Mouse (Mus musculus) neural tube, embryonic 10.5 days (tissue): ENCODE measurements at regions not wholly inside any gene's neighbourhood (a gene's known extent, or its start where the extent isn't known, plus 50 kb on each side); places are given as distances from the start of the nearest gene placed in this dataset.

ENCODE experiments used
- DNase-seq: peaks from one replicate; pipeline ENCODE4 v3.0.0-alpha.2; 2017; ENCODE audit warnings: low spot score; ENCODE audit errors: extremely low spot score

DNA sequence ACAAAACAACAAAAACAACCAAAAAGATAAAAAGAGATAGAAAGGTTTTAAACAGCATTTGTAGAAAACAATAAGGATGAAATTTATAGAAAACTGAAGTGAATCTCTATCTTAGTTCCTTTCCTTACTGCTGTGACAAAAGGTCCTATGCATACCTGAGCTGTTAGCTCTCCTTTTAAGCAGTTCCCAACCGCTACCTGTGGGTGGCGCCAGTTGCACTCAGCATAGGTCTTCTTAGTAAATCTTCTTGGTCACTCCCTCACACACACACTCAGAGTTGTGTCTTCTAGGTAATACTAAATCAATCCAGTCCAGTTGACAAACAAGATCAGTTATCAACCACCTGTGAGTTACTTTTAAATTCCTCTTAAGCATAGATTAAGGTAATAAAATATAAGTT is 355.5 kb upstream of the Prkcq start:
- DNase-seq, result no peak

DNA sequence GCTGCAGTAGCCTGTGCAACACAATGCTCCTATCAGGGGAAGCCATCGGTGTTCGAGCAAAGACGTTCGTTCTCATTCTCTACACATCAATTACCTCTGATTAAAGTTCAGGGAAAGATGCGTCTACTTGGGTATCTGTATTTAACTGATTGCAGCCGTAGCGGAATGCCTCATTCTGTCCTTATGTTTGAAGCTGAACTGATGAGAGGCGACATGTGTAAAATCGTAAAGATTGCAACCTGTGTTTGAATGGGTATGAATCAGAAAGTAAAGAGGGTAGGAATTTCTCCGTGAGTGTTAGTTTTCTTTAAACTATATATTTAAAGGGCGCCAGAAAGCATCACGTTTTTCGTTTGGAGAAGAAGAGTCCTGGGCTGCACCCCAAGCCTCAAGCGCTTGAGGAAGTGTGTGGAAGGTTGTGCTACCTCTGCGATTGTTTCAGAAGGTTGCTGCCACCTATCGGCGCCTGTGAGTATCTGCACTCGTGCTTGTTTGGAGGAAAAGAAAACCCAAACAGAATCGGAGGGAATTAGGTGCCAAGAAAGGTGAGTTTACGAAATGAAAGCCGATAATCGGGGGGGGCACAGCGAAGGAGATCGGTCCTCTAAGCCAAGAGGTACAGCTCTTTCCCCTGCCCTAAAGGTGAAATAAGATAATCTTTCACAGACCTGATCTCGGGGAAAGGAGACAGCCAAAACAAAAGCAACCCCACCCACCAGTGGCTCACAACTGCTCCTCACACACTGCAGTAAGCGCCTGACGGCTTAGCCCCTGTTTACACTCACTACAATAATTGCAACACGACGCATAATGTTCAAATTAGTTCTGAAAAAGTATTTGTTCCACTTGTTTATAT is 346.4 kb upstream of the Prkcq start:
- DNase-seq, result peak; percentile 63

- peak; percentile 13 for DNase-seq
These were observed 345.7 kb upstream of the Prkcq start for GRCm38 (mm10) chr2:10826134-10826767.

- DNase-seq, result no peak
These were observed 331.9 kb upstream of the Prkcq start for GRCm38 (mm10) chr2:10839976-10840375.

- DNase-seq, result no peak
These were observed 310.1 kb upstream of the Prkcq start for GRCm38 (mm10) chr2:10861654-10862292.

- DNase-seq, result no peak
These were observed 307.5 kb upstream of the Prkcq start for GRCm38 (mm10) chr2:10864451-10864850.

GRCm38 (mm10) chr2:10874303-10874702 is 297.6 kb upstream of the Prkcq start:
- DNase-seq, result no peak

DNA sequence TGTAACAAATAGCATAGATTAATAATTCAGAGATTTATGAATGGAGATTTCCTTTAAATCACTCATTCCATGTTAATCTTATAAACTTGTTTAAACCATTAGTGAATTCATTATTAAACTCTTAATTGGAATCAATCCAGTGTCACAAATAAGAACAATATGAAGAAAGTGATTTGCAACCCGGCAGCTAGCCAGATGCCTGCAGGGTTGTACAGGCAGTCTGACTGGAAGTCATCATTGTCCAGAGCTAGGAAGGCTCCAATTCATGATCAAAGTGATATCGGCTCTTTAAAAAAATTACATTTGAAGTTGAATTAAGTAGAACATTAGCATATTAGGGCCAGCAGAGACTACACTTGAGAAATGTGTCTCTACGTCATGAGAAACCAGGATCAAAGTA is 270.0 kb upstream of the Prkcq start:
- DNase-seq, result no peak

GRCm38 (mm10) chr2:10919955-10920354 is 252.0 kb upstream of the Prkcq start:
- no peak for DNase-seq

GRCm38 (mm10) chr2:10920686-10921485 is 251.0 kb upstream of the Prkcq start:
- no peak for DNase-seq

- no peak for DNase-seq
These were observed 250.1 kb upstream of the Prkcq start for GRCm38 (mm10) chr2:10921486-10922450.

DNA sequence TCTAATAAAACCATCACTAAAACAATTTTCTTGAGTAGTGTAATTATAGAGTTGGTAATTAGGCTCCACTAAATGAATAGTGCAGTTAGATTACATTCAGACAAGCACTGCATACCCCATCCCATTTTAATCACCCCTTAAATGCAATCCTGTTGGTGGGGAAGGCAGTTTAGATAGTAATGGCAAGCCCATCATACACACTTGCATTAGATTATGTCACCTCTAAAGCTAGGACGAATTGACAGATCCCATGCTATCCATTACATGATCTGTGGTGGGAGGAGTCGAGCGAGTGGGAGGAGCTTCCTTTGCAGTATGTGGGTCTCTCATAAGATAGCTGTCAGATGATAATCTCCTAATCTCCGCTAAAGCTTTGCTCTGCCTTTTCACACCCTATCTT is 247.9 kb upstream of the Prkcq start:
- DNase-seq, result no peak

DNA sequence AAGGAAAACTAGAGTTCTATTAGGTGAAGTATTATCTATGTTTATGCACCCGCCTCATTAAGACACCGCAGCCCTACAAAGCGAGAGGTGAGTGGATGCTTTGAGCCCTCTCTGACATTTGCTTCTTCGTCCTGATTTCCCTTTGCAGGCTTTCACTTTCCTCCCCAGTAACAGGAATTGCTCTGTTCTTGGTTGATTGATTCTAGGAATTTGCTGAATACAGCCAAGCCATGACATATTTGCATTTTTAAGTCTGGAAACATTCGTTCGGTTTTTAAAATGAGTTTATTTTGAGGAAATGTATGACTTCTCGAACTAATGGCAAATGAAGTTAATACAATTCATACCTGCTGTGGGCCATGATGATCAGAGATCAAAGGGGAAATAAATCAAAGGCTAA is 246.5 kb upstream of the Prkcq start:
- DNase-seq, result no peak

DNA sequence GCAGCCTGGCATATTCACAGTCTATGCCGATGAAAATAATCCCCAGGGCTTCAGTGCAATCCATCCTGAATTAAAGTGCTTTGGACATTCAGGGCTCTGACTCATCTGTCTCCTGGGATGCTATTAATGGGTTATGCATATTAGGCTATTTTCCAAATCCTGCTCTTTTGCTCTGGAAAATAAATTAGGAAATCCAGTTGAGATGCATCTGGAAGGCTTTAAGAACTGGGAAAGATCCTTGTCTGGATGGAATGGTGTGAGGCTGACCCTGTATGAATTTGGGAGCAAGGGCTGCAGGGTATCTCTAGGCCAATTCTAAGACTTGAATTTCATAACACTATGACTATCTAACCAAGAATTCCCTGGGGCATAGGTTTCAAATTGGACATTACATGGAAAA is 234.5 kb upstream of the Prkcq start:
- DNase-seq, result no peak

GRCm38 (mm10) chr2:10965224-10965623 is 206.7 kb upstream of the Prkcq start:
- no peak for DNase-seq

DNA sequence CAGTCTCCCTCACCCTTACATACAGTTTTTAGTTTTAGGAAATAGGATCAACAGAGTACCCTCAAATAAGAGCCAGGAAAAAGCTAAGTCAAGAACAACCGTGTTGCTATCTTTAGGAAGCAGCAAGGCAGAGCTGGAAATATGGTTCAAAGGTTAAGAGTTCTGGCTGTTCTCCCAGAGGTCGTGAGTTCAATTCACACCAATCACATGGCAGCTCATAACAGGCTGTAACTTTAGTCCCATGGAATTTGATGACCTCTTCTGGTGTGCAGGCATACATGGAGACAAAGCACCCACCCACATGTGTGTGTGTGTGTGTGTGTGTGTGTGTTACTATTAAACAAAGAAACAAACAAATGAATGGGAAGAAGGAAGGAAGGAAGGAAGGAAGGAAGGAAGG is 205.0 kb upstream of the Prkcq start:
- DNase-seq, result no peak

DNA sequence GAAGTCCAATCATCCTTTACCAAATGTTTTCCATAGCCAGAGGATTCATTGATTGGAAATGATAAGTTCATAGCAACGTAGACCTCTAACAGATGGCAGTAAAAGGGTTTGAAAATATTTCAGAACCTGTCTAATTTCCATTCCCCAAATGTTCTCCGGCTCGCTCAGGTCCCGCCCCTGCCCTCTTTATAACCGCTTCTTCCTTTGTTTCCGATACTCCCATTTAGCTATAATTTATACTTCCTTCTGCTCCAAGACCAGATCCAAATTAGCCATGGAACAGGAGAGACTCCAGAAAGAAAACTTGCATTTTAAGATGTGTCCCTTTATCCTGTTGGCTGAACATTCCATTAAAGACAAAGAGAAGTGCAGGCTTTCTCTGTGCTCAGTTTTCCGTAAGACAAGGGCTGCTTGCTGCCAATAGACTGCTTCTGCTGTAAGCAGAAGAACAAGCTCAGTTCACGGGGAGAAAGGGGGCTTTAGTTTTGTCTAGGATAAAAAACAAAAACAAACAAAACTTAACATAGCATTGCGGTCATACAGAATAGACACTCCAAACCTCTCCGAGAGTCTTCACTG is 202.7 kb upstream of the Prkcq start:
- no peak for DNase-seq

GRCm38 (mm10) chr2:10972051-10972450 is 199.9 kb upstream of the Prkcq start:
- no peak for DNase-seq

- DNase-seq, result no peak
These were observed 193.1 kb upstream of the Prkcq start for GRCm38 (mm10) chr2:10978772-10979171.

DNA sequence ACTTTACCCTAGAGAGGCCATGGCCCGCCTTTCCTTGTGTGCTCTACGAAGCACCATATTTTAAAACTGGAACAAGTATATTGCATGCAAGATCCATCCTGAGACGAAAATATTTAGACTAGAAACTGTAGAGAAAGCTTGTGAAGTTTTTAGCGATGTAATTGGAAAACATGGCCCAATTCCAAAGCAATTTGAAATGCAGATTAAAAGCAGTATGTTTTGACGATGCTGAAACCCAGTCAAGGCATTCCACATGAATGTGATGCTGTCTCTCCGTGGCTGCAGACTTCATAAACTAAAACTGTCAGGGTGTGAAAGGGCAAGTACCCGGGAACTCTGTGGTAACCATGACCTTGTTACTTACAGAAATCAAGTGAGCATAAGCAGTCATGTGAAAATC is 185.8 kb upstream of the Prkcq start:
- no peak for DNase-seq
